Mouse (Mus musculus) embryonic stem cell, embryonic (primary cell): Measurements from ENCODE around the gene Npff.

Experiments used
- CTCF ChIA-PET, 4 experiments: fragments of 300-600 bp in 2 of 4; fragments of 350-600 bp in 2 of 4; sonication (Branson Sonifier 250); formaldehyde crosslinking; loops; one replicate each; lab custom pipeline; 2022; ENCODE audit warnings: inconsistent platforms in 2 of 4; lab: Charles Lee
- POLR2A ChIA-PET, 4 experiments: fragments of 300-600 bp in 2 of 4; fragments of 350-600 bp in 2 of 4; sonication (Branson Sonifier 250); formaldehyde crosslinking; loops; one replicate each; lab custom pipeline; 2022; ENCODE audit warnings: antibody characterized with exemption in 4 of 4, inconsistent platforms in 1 of 4; lab: Charles Lee

Gene Npff

DNA sequence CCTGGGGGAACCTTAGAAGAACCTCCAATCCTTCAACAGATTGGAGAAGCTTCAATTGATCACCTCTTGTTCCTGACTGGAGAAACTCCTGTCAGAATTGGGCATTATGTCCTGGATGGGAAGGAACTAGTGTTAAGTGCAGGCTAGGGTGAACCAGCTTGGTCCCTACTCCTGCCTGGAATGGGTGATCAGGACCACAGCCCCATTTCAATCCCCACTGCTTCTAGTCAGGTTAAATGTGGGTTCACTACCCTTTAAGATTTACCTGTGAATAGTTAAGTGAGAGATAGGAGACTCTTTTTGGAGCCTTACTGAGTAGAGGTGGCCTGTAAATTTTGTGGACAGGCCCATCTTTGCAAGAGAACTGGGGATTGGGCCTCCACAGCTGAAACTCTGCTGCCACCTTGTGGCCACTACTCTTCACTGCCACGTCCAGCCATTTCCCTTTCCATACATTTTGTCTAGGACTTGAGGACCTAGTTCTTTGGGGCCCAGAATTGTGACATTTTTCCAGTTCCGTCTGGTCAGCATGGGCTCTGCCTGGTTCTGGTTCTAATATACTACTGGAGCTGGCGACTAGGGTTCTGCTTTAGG is at the start of gene Npff:
TSS of gene Npff (minus strand) at position 51 of the 594 bp plus-strand sequence.
- CTCF ChIA-PET, result interaction anchor here (0.6 to 2.4 kb wide), 25 partner anchors 10 to 300 kb away, joined by 3 to 11 read pairs (median 4); partner anchors contain the start of genes Aaas (in 2 of the 4), Myg1 (in 1 of the 4) and Pcbp2 (in 1 of the 4)
- POLR2A ChIA-PET, result interaction anchor here in 3 of 4 experiments (0.6 to 17.2 kb wide), 15 partner anchors 8 to 170 kb away, joined by 3 to 296 read pairs (median 3); partner anchors contain the start of genes Map3k12 (in 2 of the 3), Gm10337 (in 1 of the 3), Sp1 (in 1 of the 3) and Tarbp2 (in 1 of the 3)

DNA sequence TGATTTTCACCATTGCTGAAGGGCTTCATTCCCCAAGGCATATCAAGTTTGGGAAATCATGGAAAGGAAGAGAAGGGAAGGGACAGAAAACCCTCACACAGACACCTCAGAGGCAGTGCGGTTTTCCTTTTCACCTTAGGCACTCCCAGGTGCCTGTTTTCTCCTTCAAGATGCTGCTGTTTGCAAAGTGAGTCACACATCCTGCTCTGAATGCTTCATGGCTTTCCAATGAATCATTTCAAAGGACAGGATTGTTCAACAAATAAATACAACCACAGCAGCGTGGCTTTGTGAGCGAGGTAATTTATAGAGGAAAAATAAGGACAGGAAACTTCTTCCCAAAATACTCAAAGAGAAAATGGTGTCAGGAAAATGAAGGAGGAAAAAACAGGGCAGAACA is 47.3 kb upstream of the Npff start:
- POLR2A ChIA-PET, result interaction anchor here in 2 of 4 experiments (0.6 to 2.4 kb wide), 4 partner anchors 20 to 699 kb away, joined by 3 to 12 read pairs (median 6); no protein-coding TSS in a partner anchor
- CTCF ChIA-PET, result interaction anchor here in 1 of 4 experiments (0.5 kb wide), 1 partner anchor 31 kb away, joined by 3 read pairs; no protein-coding TSS in a partner anchor

DNA sequence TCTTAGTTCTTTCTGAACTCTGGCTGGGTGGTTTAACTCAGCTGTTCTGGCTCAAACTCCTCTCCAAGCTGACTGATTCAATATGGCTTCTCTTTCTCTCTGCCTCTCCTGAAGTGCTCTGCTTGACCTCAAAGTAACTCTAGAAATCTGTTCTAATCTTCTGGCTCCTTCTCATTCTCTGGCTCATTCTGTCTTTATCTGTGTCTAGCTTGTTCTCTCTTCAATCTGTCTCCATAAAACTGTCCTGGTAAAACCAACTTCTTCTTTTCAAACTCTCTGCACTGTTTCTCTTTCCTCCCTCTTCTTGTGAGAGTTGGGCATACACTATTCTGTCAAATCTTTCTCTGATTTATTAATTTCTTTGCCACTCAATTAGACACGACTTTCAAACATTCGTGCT is 43.1 kb upstream of the Npff start:
- ChIA-PET CTCF (interaction anchor here in 1 of 4 experiments (0.6 kb wide), 1 partner anchor 387 kb away, joined by 5 read pairs; no protein-coding TSS in a partner anchor), POLR2A (interaction anchor here in 2 of 4 experiments (0.5 to 0.7 kb wide), 4 partner anchors 23 to 55 kb away, joined by 3 to 4 read pairs (median 3); no protein-coding TSS in a partner anchor)

DNA sequence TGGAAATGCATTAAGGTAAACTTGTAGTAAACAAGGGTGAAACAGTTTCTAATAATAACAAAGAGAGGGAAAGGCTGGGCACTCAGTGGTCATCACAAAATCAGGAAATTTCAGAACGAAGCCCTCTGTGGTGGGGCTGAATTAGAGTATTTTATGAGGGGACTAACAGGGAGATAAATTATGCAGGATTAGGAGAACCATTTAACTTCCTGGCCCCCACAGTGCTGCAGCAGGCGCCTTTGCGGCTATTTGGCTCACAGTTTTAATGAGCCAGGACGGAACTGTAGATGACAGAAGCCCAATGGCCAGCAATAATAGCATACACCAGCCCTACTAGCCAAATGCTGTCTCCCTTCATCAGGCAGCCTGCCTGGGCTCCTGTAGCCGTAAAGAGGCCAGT is 38.9 kb upstream of the Npff start:
- ChIA-PET POLR2A (no interaction called here), CTCF (no interaction called here)

DNA sequence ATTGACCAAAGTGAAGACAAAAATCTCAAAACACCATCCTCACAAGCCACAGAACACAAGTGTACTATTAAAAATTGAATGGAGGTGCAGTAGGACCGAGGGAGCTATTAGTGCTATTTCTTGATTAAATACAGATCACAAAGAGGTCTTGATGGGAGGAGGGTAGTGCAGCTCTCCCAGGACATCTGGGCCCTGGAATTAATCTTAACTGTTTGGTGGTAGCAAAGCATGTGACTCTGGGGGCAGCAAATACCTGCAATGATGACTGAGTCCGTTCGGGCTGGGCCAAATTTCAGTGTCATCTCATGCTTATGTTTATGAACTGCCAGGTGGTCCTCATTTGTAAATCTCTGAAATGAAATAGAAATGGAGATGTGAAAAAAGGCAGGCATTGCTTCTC is 38.3 kb upstream of the Npff start:
- ChIA-PET CTCF (no interaction called here), POLR2A (interaction anchor here in 3 of 4 experiments (0.5 to 1.1 kb wide), 7 partner anchors 10 to 132 kb away, joined by 3 to 4 read pairs (median 3); no protein-coding TSS in a partner anchor)

- CTCF ChIA-PET, result no interaction called here
- POLR2A ChIA-PET, result interaction anchor here in 3 of 4 experiments (0.5 to 1.1 kb wide), 7 partner anchors 11 to 132 kb away, joined by 3 to 4 read pairs (median 3); no protein-coding TSS in a partner anchor
Measured at GRCm38 (mm10) chr15:102562491-102562890, 37.7 kb upstream of the Npff start.

DNA sequence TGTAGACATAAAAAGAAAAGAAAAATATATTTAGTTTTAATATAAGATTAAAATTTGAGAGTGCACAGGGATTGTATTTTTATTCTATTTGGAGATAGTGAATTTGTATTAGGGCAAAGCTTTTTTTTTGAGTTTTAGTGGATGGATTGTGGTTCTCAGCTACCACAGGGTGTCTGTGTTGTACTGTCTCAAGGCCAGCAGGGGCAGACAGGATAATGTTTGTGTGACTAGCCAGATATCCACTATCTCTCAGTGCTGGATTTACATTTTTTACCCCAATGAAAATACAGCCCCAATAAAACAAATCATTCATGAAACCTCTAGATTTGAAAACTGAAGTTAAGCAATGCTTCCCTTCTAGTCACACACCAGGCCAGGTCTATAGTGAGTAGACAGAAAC is 32.8 kb upstream of the Npff start:
- ChIA-PET CTCF (interaction anchor here in 1 of 4 experiments (0.6 kb wide), 1 partner anchor 433 kb away, joined by 3 read pairs; the partner anchor contains the start of gene Hoxc8), POLR2A (interaction anchor here in 3 of 4 experiments (0.7 to 1.2 kb wide), 6 partner anchors 11 to 165 kb away, joined by 3 read pairs; partner anchors contain the start of gene Sp1 (in 1 of the 3))

- ChIA-PET POLR2A (no interaction called here), CTCF (no interaction called here)
Measured at GRCm38 (mm10) chr15:102555581-102555980, 30.8 kb upstream of the Npff start.

DNA sequence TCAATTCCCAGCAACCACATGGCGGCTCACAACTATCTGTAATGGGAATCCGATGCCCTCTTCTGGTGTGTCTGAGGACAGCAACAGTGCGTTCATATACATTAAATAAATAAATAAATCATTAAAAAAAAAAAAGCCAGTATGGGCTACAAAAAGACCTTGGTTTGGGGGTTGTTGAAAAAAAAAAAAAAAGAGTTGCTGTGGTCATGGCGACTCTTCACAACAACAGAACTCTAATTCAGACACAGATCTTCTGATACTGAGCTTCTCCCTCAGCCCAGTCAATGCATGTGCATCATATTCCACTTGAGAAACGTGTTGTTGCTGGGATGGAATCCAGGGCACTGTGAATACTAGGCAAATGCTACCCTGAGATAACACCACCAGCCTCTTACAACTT is 27.9 kb upstream of the Npff start:
- ChIA-PET POLR2A (interaction anchor here in 2 of 4 experiments (0.6 to 1.1 kb wide), 5 partner anchors 11 to 377 kb away, joined by 3 to 5 read pairs (median 4); no protein-coding TSS in a partner anchor), CTCF (interaction anchor here in 3 of 4 experiments (0.7 kb wide), 3 partner anchors 125 to 733 kb away, joined by 3 to 11 read pairs (median 3); no protein-coding TSS in a partner anchor)

GRCm38 (mm10) chr15:102547478-102547877 is 22.7 kb upstream of the Npff start:
- POLR2A ChIA-PET, result interaction anchor here in 1 of 4 experiments (0.6 to 1.7 kb wide), 2 partner anchors 30 to 42 kb away, joined by 4 to 5 read pairs; partner anchors contain the start of gene Tarbp2
- CTCF ChIA-PET, result interaction anchor here in 1 of 4 experiments (0.5 to 1.2 kb wide), 3 partner anchors 166 to 314 kb away, joined by 3 read pairs; no protein-coding TSS in a partner anchor

GRCm38 (mm10) chr15:102546677-102547427 is 22.1 kb upstream of the Npff start:
- ChIA-PET POLR2A (interaction anchor here in 1 of 4 experiments (0.6 to 1.7 kb wide), 4 partner anchors 11 to 43 kb away, joined by 3 to 5 read pairs (median 4); partner anchors contain the start of gene Tarbp2), CTCF (interaction anchor here in 1 of 4 experiments (0.8 to 1.2 kb wide), 2 partner anchors 170 to 315 kb away, joined by 3 read pairs; no protein-coding TSS in a partner anchor)

DNA sequence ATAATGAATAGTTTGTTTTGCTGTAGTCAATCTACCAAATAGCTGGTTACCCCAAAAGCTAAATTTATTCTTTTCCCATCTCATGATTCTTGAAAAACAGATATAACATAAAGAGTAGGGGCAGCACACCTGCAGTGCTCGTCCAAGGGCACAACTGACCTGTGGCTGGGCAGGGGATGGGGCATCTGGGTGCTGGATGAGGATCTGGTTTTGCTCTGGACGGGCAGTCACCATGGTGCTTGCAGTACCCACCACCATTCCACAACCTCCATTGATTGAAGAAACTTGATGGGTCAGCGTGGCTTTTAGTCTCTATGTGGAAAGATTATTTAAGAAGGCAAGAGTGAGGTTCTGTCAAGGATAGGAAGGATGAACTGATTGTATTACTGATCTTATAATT is 21.5 kb upstream of the Npff start:
- ChIA-PET POLR2A (interaction anchor here in 1 of 4 experiments (0.8 to 1.0 kb wide), 2 partner anchors 12 to 24 kb away, joined by 3 read pairs; no protein-coding TSS in a partner anchor), CTCF (no interaction called here)

- ChIA-PET CTCF (interaction anchor here in 2 of 4 experiments (0.6 to 1.0 kb wide), 2 partner anchors 19 to 52 kb away, joined by 3 to 7 read pairs; no protein-coding TSS in a partner anchor), POLR2A (interaction anchor here in 2 of 4 experiments (0.6 to 1.0 kb wide), 3 partner anchors 15 to 113 kb away, joined by 3 read pairs; partner anchors contain the start of gene Map3k12 (in 1 of the 2))
Measured at GRCm38 (mm10) chr15:102544801-102545200, 20.1 kb upstream of the Npff start.

DNA sequence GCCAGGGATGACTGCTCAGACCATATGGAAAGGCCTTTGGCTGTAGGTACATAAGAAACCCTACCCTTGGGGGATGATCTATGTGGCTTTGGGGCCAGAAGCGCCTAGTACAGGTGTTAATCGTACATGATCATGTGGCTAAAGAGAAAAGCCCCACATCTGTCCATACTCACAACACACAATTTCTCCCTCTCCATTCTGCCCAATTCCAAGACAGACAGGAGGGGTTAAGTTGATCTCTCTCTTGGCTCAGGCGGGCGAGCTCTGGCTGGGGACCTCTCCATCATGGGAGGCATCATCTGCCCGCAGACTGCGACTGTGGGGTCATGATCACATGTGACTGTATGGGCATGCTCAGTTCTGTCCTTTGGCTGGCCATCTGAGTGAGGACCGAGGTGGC is 9.2 kb upstream of the Npff start:
- POLR2A ChIA-PET, result interaction anchor here in 1 of 4 experiments (0.8 to 2.3 kb wide), 3 partner anchors 9 to 129 kb away, joined by 3 to 6 read pairs (median 3); partner anchors contain the start of gene Npff
- CTCF ChIA-PET, result interaction anchor here in 1 of 4 experiments (1.6 kb wide), 1 partner anchor 9 kb away, joined by 8 read pairs; the partner anchor contains the start of gene Npff

DNA sequence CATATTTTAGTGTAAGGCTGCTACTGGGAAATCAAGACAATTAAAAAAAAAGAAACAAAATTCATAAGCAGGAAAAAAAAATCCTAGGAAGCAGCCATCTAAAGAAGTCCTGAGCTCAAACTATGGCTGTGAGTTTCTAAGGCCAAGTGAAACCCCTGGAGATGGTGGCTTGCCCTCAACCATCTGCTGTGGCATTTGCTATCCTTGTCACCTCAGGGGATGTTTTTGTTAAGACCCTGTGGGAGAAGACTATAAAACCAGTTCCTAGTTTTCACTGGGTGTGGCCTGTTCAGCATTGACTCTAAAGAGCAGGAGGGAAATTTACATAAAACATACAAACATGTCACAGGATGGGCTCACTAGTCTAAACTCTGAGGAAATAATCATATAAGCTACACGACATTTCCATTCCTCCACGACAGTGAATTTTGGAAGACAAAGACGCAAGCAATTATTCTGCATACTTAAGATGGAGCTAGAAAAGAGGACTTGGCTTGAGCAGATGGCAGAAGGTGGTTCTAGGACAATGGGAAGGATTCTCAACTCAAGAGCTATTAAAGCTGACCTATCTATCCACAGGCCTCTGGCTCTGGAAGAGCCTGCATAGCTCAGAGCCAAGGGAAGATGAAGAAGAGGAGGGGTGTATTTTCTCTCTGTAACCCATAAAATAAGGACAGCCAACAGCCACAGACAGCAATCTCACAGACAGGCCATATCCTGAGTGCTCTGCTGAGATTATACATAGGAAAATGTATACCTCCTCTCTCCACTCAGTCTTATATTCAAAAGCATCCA is 7.6 kb upstream of the Npff start:
- CTCF ChIA-PET, result interaction anchor here in 1 of 4 experiments (0.7 kb wide), 1 partner anchor 152 kb away, joined by 3 read pairs; no protein-coding TSS in a partner anchor
- POLR2A ChIA-PET, result interaction anchor here (0.7 to 2.6 kb wide), 9 partner anchors 10 to 139 kb away, joined by 3 to 10 read pairs (median 4); partner anchors contain the start of gene Tarbp2 (in 3 of the 4)

DNA sequence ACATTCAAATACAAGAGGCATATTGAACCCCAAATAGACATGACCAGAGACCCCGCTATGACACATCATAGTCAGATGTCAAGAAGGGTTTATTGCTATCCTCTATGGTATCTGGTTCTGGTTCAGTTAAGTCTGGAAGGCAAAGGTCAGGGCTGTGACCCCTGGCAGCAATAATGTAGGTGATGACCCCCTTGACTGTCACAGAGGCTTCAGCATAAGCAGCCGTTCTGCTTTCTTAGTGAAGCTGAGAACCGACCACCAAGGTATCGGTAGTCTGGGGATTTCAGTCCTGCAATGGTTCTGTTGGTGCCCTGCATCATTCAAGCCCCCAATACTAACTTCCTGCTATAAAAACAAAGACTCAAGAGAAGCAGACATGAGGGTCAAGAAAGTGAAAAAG is 6.8 kb upstream of the Npff start:
- POLR2A ChIA-PET, result interaction anchor here in 3 of 4 experiments (0.9 to 6.0 kb wide), 5 partner anchors 13 to 140 kb away, joined by 3 to 31 read pairs (median 4); partner anchors contain the start of gene Tarbp2 (in 2 of the 3)
- CTCF ChIA-PET, result interaction anchor here in 1 of 4 experiments (0.7 kb wide), 1 partner anchor 153 kb away, joined by 3 read pairs; no protein-coding TSS in a partner anchor
